In genomic region chr13:44306275-44307050, GRCm38 (mm10) we compare ENCODE assay signal across 10 mouse cellular contexts.
DNase-seq lines count a peak whose midpoint lies in the region; ATAC-seq and TF ChIP-seq lines count a peak whose summit lies in the region.
"Had no signal": no experiment of that assay in that cellular context is flagged by ENCODE, and none has a peak within 500 bp of the region (broad histone marks: within the 10 kb centered on the region; RNA-seq: fewer than 3 reads in every experiment).

No protein-coding gene starts in this region.

- H3K4me1 ChIP-seq in megakaryocyte, embryonic 14.5 days = peaks cover 52% of the 10 kb centered on the region
- H3K4me1 ChIP-seq in lung, postnatal 0 days (ENCODE audit: insufficient read depth, low read depth, low read length) = no peaks in the 10 kb centered on the region
- H3K4me1 ChIP-seq in thymus, adult 2 months (replicated peaks; ENCODE audit: control insufficient read depth, insufficient read depth, low read length) = no peaks in the 10 kb centered on the region
- H3K4me1 ChIP-seq in intestine, postnatal 0 days (replicated peaks; ENCODE audit: control insufficient read depth, insufficient read depth, low read length) = no peaks in the 10 kb centered on the region; the same call in 1 of the 2 replicates
- no peaks in the 10 kb centered on the region for H3K4me1 ChIP-seq in forebrain, embryonic 11.5 days (replicated peaks; ENCODE audit: control insufficient read depth, insufficient read depth, low read length)

- TF ChIP-seq POLR2A in thymus, adult 2 months (IDR thresholded peaks at IDR 0.05; ENCODE audit: control insufficient read depth, extremely low read depth, insufficient read depth, low read length, poor library complexity) = no peak

- H3K9me3 ChIP-seq in megakaryocyte, embryonic 14.5 days = peaks cover 26% of the 10 kb centered on the region
- no peaks in the 10 kb centered on the region for H3K9me3 ChIP-seq in lung, postnatal 0 days (ENCODE audit: low read length)
- H3K9me3 ChIP-seq in intestine, postnatal 0 days (ENCODE audit: control insufficient read depth) = no peaks in the 10 kb centered on the region
- no peaks in the 10 kb centered on the region for H3K9me3 ChIP-seq in forebrain, embryonic 11.5 days (ENCODE audit: control insufficient read depth, low read length)
- H3K9me3 ChIP-seq: heart, embryonic 13.5 days had no signal

- TF ChIP-seq EP300 in lung, postnatal 0 days (IDR thresholded peaks at IDR 0.05) = no peak

- no peak for TF ChIP-seq CTCF in lung, postnatal 0 days (IDR thresholded peaks at IDR 0.05)
- TF ChIP-seq CTCF in thymus, adult 2 months (IDR thresholded peaks at IDR 0.05; ENCODE audit: borderline replicate concordance, control insufficient read depth, extremely low read depth, insufficient read depth, low read length, poor library complexity) = no peak
- no peak for TF ChIP-seq CTCF in intestine, postnatal 0 days (IDR thresholded peaks at IDR 0.05; ENCODE audit: low read depth)

- no peak overlapping the region for H3K27ac ChIP-seq in lung, postnatal 0 days (ENCODE audit: low read length)
- H3K27ac ChIP-seq in thymus, adult 2 months (ENCODE audit: control insufficient read depth, insufficient read depth, low read length) = no peak overlapping the region
- no peak overlapping the region for H3K27ac ChIP-seq in intestine, postnatal 0 days (ENCODE audit: low read depth, low read length)
- no peak overlapping the region for H3K27ac ChIP-seq in forebrain, embryonic 11.5 days (ENCODE audit: low read depth, low read length)
- H3K27ac ChIP-seq: heart, embryonic 13.5 days; liver, embryonic 14.5 days had no signal

- H3K4me3 ChIP-seq in megakaryocyte, embryonic 14.5 days (replicated peaks) = peak overlapping the region; percentile 59
- H3K4me3 ChIP-seq in lung, postnatal 0 days (ENCODE audit: low read depth, low read length) = no peak overlapping the region
- H3K4me3 ChIP-seq in thymus, adult 2 months (ENCODE audit: control insufficient read depth, insufficient read depth, low read length) = no peak overlapping the region
- no peak overlapping the region for H3K4me3 ChIP-seq in intestine, postnatal 0 days (ENCODE audit: low read depth, low read length)
- no peak overlapping the region for H3K4me3 ChIP-seq in forebrain, embryonic 11.5 days (ENCODE audit: low read depth, low read length)
- H3K4me3 ChIP-seq: heart, embryonic 13.5 days had no signal

- H3K4me2 ChIP-seq in lung, postnatal 0 days (replicated peaks; ENCODE audit: low read depth, low read length) = no peak overlapping the region
- no peak overlapping the region for H3K4me2 ChIP-seq in intestine, postnatal 0 days (replicated peaks; ENCODE audit: low read depth)
- H3K4me2 ChIP-seq in forebrain, embryonic 11.5 days (ENCODE audit: low read depth, low read length, severe bottlenecking) = no peak overlapping the region
- H3K4me2 ChIP-seq: heart, embryonic 13.5 days had no signal

- H3K36me3 ChIP-seq in megakaryocyte, embryonic 14.5 days (replicated peaks; ENCODE audit: low read length) = peaks cover 27% of the 10 kb centered on the region
- no peaks in the 10 kb centered on the region for H3K36me3 ChIP-seq in lung, postnatal 0 days (ENCODE audit: insufficient read depth, low read length)
- H3K36me3 ChIP-seq in thymus, adult 2 months (ENCODE audit: control insufficient read depth, insufficient read depth, low read length) = no peaks in the 10 kb centered on the region
- no peaks in the 10 kb centered on the region for H3K36me3 ChIP-seq in intestine, postnatal 0 days (ENCODE audit: control insufficient read depth, insufficient read depth)
- no peaks in the 10 kb centered on the region for H3K36me3 ChIP-seq in forebrain, embryonic 11.5 days (ENCODE audit: control insufficient read depth, insufficient read depth, low read length)
- H3K36me3 ChIP-seq: heart, embryonic 13.5 days had no signal

- ATAC-seq in megakaryocyte, adult 5-6 weeks (ENCODE audit: poor library complexity, severe bottlenecking) = no peak
- ATAC-seq in lung, postnatal 0 days = peak; percentile 67
- no peak for ATAC-seq in intestine, postnatal 0 days
- no peak for ATAC-seq in forebrain, embryonic 11.5 days (replicated peaks; ENCODE audit: low FRiP score)

- WGBS in lung, postnatal 0 days = 64% methylated on average over 15 of the region's 15 CpGs
- 88% methylated on average over 15 of the region's 15 CpGs for WGBS in thymus, adult 2 months
- 77% methylated on average over 15 of the region's 15 CpGs for WGBS in intestine, postnatal 0 days
- 89% methylated on average over 15 of the region's 15 CpGs for WGBS in forebrain, embryonic 11.5 days

- H3K27me3 ChIP-seq in megakaryocyte, embryonic 14.5 days (replicated peaks) = no peaks in the 10 kb centered on the region
- no peaks in the 10 kb centered on the region for H3K27me3 ChIP-seq in lung, postnatal 0 days (replicated peaks; ENCODE audit: insufficient read depth, low read length)
- H3K27me3 ChIP-seq in thymus, adult 2 months (ENCODE audit: control insufficient read depth, insufficient read depth, low read length) = no peaks in the 10 kb centered on the region
- H3K27me3 ChIP-seq in intestine, postnatal 0 days (replicated peaks; ENCODE audit: control insufficient read depth, insufficient read depth, low read length) = no peaks in the 10 kb centered on the region
- H3K27me3 ChIP-seq in forebrain, embryonic 11.5 days (ENCODE audit: control insufficient read depth, insufficient read depth, low read length) = no peaks in the 10 kb centered on the region

- H3K9ac ChIP-seq in lung, postnatal 0 days (replicated peaks; ENCODE audit: low read depth) = no peak overlapping the region
- no peak overlapping the region for H3K9ac ChIP-seq in intestine, postnatal 0 days (ENCODE audit: low read depth, low read length)
- no peak overlapping the region for H3K9ac ChIP-seq in forebrain, embryonic 11.5 days (ENCODE audit: low read length)
- H3K9ac ChIP-seq: heart, embryonic 13.5 days; liver, embryonic 14.5 days had no signal

- intact Hi-C loops in gastrocnemius, postnatal 36 days (cut with DNase I) = loop anchor here (5.0 kb wide), 2 partner anchors 101 to 444 kb away; no protein-coding TSS in a partner anchor

- peak; percentile 74 to 76 for DNase-seq in adrenal gland, postnatal 36 days
- peak; percentile 75 for DNase-seq in gastrocnemius, postnatal 36 days
- peak; percentile 40 for DNase-seq in lung, postnatal 0 days (ENCODE audit: low spot score)
- no peak for DNase-seq in thymus, adult 2 months
- DNase-seq in forebrain, embryonic 11.5 days (ENCODE audit: low spot score) = no peak

Comparison
In these comparisons a context has a peak if more than half of its experiments do, and no peak if none do; other contexts are left out.
1. DNase-seq: peak in adrenal gland, postnatal 36 days (2 of 2), gastrocnemius, postnatal 36 days (2 of 2) and lung, postnatal 0 days (single experiment); none in thymus, adult 2 months (single experiment) and forebrain, embryonic 11.5 days (single experiment).